Mouse (Mus musculus) frontal cortex, postnatal 14 days (tissue): ENCODE data around the gene Col2a1.

Experiments used
- DNase-seq, 2 experiments: peaks; one replicate each; pipeline ENCODE4 v3.0.0; 2022; ENCODE audit warnings: low spot score in 2 of 2

Col2a1 gene

DNA sequence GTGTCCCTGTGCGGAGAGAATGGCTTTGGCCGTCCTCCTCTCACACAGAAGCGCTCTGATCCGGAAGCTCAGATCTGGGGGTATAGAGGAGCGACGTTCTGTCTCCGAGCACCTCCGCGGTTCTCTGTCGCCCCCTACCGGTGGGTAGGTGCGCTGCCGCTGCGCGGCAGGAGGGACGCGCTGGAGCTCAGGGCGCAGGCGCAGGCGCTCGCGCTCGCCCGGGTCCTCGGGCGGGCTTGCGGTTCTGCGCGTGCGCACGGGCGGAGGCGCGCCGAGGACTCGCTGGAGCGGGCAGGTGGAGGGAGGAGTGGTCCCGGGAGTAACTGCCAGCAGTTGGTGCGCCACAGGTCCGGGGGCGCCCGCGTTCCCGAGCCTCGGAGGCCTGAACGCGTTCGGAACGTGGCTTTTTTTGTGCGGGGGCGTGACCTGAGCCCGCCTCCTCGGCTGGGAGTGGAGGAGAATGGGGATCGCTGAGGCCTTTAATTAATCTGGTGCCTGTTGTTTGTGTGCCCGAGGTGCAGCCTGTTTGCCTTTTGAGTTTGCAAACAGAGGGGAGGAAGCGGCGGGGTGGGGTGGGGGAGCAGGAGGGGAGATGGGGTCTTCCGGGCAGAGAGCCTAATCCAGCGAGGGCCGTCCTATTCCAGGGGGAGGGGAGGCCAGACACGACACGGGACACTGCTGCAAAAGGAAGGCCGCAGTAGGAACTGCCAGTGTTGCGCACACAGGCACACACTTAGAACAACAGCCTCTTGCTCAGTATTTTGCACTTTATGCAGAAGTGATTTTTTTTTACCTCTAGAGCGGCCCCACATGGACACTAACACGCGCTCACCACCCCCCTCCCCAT, 40.3 kb downstream of the Col2a1 start, which contains the start of gene Tmem106c:
Gene Tmem106c (plus strand): TSS at position 212 of the 847 bp plus-strand sequence.
- DNase-seq = peak; percentile 81 to 89

DNA sequence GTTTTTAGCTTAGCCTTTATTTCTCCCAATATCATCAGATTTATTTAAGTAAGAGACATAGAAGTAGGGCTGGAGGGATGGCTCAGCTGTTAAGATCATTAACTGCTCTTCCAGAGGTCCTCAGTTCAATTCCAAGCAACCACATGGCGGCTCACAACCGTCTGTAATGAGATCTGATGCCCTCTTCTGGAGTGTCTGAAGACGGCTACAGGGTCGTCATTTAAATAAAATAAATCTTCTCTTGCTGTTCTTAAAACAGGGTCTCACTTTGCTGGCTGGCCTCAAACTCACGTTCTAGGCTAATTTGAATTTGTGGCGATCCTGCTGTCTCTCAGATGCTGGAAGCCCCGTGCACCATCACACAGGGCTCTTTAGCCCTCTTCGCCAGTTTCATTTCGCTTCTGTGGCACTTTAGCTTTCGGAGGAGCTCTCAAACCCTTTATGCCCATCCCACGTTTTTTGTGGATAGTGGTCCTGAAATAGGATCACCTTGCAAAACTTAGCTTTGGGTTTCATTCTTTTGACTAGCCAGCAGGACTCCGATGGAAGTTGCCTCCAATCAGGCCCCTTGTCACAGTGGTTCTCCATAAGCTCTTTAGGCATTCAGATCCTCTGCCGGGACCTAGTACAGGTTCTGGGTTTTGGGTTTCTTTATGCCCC, 41.0 kb downstream of the Col2a1 start:
- no peak for DNase-seq

DNA sequence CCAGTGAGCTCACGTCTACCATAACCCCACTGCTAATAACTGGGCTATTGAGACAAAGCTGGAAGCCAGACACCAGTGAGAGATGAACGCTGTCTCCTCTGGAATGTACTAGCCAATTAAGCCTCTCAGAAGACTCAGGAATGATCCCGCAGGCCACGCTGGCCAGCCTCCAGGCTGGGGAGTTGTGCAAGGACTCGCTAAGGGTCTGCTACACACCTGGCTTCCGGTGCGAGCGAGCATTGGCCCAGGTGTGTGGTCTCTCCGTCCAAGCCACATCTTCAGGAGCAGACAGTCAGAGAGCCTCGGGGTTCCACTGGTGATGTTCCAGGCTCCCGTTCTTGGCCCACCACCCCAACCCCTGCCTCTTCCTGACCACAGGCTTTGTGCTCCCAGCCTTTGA, 48.1 kb downstream of the Col2a1 start:
- DNase-seq = no peak

DNA sequence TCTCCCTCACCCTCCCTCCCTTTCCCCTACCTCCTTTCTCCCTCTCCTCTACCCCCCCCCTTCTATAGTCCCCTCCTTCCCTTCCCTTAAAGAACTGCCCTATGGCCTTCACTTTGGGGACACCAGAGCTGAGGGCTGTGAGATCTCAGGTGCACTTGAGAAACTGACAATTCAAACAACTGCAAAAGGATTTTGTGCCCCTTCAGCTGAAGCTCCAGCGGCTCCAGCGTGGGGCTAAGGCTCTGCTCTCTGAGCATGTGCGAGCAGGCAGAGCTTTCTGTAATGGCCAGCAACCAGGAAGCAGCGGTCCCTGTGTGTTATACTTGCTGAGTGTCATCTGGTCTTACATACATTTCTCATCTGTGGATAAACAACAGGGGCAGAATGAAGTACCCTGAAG, 48.8 kb downstream of the Col2a1 start:
- DNase-seq = no peak

DNA sequence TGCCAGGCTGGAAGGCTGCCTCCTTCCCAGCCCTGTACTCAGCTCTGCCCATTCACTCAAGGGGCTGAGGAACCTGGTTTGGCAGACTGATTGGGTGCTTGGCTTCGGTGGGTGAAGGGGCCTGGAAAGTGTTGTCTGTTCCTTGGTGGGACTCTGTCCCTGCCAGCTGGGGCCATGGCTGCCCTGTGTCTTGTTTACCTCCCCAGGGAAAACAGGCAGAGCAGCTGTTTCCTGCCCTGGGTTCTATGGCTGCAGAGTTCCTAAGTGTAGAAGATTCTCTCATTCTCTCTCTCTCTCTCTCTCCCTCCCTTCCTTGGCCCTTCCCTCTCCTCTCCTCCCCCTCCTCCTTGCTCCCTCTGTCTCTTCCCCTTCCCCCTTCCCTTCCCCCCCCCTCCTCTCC, 49.2 kb downstream of the Col2a1 start:
- DNase-seq = no peak

DNA sequence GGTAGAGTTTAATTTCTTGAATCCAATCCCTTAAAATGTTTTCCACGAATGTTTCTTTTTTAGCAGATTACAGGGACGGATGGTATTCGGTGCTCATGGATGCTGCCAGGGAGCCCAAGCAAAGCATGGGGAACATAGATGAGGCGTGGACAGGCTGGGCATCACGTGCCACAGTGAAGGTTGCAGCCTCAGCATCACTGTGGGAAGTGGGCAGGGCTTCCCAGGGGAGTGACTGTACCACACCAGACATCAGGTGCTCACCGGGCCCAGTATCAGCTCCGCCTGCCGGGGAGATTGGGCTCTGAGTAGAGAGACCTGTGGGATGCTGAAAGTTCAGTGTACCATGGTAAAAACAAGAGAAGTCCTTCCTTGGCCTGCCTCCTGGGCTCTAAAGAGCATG, 49.8 kb downstream of the Col2a1 start:
- DNase-seq = no peak

DNA sequence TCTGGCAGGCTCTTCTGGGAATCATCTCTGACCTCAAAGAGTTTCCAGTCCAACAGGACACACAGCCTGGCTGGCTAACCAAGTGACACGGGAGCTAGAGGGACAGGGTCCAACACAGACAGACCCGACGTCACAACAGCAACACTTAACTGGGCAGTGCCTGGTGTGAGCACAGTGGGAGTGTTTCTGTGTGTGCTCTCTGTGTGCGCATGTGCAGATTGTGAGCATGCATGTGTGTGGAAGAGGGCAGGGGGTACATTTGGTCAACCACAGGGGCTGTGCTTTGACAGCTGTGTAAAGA, 51.7 kb downstream of the Col2a1 start:
- DNase-seq = no peak

DNA sequence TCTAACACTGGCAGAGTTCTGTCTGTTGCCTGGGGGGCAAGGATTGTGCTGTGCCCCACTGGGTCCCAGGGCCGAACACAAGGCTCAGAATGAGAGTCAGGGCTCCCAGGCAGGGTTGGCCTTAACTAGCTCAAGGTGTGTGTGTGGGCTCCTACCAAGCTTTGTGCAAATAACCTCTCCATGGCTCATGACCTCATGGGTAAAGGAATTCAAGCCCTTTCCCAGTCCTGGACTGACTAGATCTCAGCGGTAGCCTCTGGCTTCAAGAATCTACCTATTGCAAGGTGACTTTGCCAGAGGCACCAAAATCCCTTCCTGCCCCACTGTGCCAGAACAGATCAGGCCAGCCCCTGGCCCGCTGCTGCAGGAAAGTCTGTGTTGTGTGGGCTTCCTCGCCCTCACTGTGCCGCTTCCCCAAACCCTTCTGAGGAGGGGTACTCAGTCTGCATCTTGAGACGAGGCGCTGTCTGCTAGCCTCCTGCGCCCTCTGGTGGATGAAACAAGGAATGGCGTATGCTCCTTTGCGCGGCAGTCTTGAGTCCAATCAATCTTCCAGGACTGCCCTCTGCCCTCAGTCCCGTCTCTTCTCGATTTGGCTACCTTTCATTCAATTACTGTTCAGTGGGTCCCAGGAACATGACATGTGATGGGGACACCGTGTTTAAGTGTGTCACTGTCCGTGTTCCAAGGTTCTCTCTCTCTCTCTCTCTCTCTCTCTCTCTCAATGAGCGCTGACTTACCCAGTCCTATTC, 52.2 kb downstream of the Col2a1 start:
- peak; percentile 33 to 57 for DNase-seq

DNA sequence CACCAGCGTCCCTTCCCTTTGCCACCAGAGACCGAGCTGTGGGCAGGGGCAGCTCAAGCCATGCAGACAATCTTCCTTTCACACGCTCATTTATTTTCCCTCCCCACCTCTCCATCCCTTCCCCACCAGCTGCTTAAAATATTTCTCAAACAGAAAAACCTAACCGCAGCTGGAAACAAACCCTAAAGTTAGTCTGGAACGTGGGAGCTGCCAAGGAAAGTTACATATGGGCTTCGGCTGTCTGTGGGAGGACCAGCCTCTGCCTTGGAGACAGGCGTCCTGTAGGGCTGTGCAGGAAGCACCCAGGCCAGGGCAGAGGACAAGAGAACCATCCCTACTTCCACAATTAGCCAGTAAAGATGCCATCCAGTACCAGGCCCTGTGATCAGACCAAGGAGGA, 54.3 kb downstream of the Col2a1 start:
- no peak for DNase-seq

DNA sequence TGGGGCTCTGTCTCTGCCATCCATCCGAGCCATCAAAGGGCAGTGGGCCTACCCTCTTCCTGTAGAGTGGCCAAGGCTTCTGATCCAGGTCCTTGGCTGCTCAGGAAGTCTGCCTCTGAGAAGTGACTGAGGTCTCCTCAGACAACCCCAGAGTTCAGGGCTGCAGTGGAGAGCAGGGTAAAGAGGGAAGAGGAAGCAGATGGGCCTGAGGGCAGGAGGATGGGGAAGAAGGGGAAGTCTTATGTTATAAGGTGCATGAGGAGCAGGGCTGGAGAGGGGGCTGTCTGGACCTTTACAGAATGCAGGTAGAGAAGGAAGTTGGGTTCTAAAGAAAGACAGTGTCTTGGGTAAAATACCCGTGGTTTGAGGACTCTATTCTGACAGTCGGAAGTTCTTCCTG, 54.8 kb downstream of the Col2a1 start:
- no peak for DNase-seq

DNA sequence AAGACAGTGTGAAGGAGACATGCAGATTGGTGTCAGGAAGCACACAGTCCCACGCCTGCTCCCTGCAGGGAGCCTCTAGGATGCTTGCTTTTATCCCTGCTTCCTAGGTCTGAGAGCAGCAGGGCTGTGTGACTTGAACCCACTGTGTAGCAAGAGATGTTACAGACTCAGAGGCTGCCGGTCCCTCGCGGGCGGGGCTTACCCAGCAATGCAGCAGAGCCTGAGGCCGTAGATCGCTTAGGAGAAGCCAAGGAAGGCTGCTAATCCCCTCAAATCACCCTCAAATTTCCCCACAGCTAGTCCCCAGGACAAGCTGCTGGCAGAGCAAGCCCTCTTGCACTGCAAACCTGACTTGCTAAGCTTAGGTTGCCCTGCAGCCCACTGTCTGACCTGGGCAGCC, 55.8 kb downstream of the Col2a1 start:
- no peak for DNase-seq

DNA sequence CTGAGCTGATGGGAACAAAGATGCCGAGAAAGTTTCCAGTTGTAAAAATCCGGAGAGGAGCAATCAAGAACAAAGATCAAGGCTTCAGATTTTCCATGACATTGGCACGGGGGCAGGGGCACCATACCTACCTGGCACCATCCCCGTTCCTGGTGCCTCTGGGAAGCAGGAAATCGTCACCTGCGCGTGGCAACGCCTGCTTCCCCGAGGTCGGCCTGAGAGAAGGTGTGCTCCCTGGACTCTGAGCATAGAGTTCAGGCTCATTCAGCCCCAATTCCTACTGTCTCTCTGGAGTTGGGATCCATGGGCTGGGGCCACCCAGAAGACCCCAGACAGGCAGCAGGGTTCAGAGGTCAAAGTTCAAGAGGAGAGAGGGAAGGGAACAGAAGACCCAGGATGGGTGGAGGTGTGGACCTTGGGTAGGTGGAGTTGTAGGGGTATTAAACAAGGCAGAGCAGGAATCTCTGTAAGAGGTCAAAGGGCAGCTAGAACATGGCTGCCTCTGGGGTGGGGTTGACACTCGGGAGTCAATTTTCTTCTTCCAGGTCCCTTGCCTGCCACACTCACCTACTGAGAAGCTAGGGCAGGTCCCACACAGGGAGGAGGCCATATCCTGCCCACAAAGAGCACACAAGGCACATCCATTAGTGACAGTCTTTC, 58.7 kb downstream of the Col2a1 start:
- DNase-seq = no peak

DNA sequence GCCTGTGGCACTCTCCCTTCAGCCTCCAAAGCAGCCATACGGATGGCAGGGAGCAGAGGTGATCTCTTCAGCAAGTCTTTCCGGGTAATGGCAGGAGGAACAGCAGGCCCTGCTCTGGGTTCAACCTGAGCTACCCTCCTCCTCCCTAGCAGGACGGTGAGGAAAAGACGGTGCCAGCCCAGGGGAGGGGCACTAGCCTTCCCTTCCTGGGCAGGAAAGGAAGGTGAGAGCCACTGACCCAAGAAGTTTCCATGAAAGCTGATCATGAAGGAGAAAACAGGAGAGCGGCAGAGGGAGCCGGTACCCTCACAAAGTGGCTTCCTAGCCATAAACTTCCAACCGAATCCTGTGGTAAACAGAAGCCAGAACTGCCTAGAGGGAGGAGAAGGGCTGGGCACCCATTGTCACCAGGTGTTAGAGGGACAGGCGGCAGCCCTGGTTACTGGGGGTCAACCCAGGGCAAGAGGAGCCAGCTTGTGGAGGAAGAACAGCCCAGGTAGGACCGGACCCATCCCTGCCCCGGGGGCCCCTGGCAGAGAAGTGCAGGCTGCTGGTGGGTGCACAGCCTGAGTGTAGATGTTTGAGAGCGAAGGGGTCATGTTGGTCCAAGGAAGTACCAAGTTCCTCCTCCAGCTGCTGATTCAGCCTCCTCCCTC, 59.4 kb downstream of the Col2a1 start:
- no peak for DNase-seq

DNA sequence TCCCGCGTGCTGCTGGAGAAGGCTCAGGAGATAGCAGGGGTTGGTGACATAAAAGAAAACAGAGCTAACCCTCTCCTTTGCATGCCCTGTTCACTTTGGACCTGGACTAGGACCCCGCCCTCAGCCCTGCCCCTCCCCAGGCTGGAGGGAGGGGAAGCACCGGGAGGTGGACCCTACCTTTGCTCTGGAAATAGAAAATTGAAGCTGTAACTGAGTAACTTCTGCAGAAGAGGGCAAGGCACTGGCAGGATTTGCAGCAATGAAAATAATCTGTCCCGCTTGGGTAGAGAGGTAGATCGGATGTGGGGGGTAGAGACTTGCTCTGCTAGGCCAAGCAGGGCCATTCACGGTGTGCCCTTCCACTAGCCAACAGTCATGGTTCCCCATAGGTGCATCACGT, 61.1 kb downstream of the Col2a1 start:
- DNase-seq = no peak

DNA sequence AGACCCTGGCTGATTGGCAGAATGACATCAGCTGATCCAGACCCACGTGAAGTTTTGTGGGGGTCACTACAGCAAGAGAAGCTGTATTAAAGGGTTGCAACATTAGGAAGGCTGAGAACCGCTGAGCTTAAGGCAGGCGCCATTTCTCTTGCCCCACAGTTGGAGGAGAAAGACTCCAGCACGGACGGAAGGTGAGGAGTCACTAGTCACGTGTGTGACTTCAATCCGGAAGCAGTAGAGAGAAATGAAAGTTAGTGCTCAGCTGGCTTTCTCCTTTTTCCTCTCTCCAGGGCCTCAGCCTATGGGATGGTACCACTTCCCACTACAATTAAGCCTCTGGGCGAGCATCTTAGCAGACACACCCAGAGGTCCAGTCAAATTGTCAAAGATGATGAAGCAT, 62.0 kb downstream of the Col2a1 start:
- DNase-seq = no peak

DNA sequence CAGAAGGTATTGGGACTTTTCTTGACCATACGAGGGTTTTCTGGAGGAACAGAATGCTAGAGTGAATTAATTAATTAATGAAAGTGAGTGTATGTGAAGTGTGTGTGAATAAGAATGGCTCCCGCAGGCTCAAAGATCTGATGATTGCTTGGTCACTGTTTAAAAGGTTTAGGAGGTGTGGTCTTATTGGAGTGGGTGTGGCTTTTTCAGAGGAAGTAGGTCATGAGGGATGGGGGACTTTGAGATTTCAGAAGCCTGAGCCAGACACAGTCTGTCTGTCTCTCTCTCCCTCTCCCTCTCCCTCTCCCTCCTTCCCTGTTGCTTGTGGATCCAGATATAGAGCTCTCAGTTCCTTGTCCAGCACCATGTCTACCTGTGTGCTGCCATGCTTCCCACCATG, 63.2 kb downstream of the Col2a1 start:
- DNase-seq = no peak

DNA sequence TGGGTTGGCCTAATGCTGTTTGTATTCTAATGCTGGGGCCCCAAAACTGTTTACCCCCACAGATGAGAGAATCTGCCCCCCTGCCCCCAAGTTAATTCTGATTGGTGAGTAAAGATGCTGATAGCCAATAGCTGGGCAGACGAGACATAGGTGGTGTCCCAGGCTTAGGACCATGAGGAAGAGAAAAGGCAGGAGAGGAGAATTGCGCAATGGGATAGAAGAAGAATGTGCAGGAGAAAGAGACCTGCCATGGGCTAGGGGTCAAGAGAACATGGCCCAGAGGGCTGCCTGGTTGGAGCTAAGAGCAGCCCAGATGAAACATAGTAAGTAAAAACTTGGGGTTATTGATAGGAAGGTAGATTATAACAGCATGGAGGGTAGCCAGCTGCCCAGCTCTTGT, 64.4 kb downstream of the Col2a1 start:
- DNase-seq = no peak

DNA sequence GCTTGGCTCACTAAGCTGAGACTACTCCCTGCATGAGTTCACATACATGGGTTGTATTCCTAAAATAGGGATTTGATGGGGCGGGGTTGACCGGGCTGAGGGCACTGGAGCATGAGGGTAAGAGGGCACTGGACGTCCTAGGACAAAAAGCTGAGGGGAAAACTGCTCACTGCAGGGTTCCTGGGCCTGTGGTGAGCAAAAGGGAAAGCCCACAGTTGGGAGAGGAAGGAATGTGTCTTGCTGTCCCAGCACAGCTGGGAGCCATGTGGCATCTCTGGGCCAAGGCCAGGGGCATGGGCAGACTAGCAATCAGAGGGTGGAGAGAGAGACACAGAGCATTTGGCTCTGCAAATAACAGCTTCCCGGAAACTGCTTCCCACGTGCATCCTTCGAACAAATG, 65.9 kb downstream of the Col2a1 start:
- DNase-seq = no peak

DNA sequence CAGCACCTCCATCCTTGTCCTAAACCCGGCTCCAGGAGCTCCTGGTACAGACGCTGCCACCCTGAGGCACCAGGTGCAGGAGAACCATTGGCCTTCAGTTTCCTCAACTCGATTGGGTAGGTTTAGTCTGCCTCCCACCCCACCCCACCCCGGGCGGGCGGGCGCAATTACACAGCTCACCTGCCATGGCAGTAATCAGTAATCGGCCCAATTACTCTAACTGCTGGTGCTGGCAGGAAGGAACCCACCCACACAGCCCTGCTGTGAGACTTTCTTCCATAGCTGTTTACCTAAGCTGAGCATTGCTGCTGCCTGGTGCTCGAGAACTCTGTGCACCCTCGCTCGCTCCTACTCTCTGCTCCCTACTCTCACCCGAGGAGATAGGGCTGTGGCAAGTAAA, 72.1 kb downstream of the Col2a1 start:
- no peak for DNase-seq

DNA sequence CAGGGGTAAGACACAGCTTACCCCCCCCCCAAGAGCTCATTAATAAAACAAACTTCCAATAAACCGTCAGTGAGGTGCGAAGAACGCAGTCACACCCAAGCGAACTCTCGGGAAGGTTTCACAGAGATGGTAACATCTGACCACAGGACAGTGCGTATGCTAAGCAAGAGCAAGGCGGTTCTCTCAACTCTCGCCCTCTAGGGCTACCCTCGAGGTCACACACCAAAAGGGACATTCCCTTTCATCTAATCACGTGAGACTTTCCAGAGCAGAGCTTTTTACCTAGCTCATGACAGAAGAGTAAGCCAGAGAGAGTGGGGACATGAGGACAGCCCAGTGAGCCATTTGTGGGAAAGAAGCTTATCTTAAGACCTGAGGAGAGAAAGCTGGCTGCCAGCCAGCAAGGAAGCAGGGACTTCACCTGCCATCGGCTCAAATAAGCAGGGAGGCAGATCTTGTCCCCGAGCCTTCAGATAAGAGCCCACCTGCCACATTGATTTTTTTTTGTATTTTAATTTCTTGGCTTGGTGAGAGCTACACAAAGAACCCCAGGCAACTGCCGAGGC, 75.2 kb downstream of the Col2a1 start:
- no peak for DNase-seq

DNA sequence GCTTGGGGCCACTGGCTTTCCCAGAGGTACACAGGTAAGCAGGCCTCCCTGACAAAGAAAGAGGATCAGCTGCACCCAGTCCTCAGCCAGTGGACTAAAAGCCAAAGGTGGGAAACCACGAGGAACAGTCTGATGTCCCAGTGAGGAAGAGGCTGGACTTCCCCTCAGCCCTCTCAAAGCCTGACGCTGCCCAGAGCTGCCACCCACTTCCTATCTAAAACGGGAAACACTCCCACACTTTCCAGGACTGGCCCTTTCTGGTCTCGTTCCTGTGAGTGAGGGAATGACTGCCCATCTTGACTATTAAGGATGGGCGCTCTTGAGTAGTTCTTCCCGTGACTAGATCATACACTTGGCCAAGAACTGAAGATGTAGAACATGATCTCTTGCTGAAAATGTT, 76.7 kb downstream of the Col2a1 start:
- DNase-seq = no peak

DNA sequence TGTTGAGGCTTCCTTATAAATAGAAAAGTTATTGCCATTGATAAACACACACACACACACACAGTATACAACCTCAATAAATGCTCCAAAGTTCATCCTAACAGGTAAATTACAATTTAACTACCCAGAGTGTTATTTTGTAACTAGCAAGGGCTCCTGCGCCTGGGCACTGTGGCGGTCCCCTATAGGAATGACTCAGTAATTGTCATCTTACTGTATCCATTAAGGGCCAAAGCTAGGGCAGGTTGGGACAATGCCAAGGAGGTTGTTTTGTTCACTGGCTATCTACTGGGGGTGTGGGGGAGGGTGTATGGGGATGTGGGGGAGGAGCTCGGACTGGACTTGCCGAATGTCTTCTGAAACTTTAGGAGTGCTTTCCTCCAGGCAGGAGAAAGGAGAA, 77.5 kb downstream of the Col2a1 start:
- DNase-seq = no peak
